Mouse (Mus musculus): ENCODE results near the gene Sbsn. TPM values are rescaled to one million over a fixed set of nuclear protein-coding genes. Genes with fewer than 3 reads are reported as not detected.
A peak's percentile ranks its signal among the peaks of the same experiment; 100 is the strongest.
"Not testable (repeated sequence)": the region's sequence is repeated elsewhere in the genome, so short reads cannot be mapped to it uniquely, and the experiment has no call there.

Sbsn gene
- polyA plus RNA-seq, 1 experiment, result 4.6 TPM

DNA sequence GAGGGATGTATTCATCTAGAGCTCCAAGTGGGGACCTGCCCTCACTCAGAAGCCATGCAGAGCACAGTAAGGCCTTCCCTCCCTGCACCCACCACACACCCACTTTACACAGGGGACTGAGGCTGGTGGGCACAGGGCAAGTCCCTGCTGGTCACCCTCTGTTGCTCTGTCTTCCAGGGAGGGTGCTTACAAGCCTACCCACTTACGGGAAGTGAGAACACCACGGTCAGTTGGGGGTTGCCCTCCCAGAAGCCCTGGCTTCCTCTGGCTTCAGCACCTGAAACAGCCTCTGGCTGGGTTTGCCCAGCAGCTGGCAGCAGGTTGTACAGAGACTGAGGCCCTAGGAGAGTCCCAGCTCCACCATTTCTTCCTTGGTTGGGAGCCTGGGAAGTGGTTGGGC, 8.7 kb upstream of the Sbsn start:
- TF ChIP-seq POLR2A (IDR thresholded peaks at IDR 0.05; ENCODE audit: control insufficient read depth, low read depth, low read length), result peak; percentile 17; the same call in 1 of the 2 replicates
- not testable (repeated sequence) for H3K27me3 ChIP-seq (ENCODE audit: control insufficient read depth, insufficient read depth, low read length); H3K36me3 ChIP-seq (ENCODE audit: control insufficient read depth, insufficient read depth, low read length); H3K4me1 ChIP-seq (ENCODE audit: control insufficient read depth, insufficient read depth, low read length)
- Histone ChIP-seq H3K4me3 (ENCODE audit: control insufficient read depth, low read depth, low read length) (peak overlapping the region; percentile 93), H3K27ac (ENCODE audit: control insufficient read depth, insufficient read depth, low read depth, low read length) (peak overlapping the region; percentile 51)

DNA sequence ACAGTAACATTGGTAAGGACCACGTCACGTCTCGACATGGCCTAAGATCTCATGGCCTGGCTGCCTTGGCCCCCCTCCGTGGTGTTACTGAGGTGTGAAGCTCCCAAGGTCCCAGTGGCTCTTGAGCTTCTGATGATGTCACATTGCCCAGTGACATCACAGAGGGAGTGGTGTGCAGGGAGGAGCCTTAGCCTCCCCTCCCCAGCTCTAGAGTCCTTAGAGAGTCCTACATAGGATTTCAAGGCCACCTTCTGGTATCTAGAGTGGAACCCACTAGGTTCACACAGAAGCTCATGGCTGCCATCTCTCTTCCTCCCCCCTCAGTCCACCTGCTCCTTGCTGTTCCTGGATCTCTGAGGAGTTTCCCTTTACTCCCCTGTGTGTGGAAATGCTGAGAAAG, 7.7 kb upstream of the Sbsn start, which contains the start of gene Gapdhs:
Gene Gapdhs, minus strand, starts transcription at position 65 of the 400 bp plus-strand sequence.
- Histone ChIP-seq H3K4me3 (ENCODE audit: control insufficient read depth, low read depth, low read length) (peak within 1 kb of the TSS; percentile 93), H3K27ac (ENCODE audit: control insufficient read depth, insufficient read depth, low read depth, low read length) (peak within 1 kb of the TSS; percentile 94)
- not testable (repeated sequence) for H3K27me3 ChIP-seq (ENCODE audit: control insufficient read depth, insufficient read depth, low read length); H3K4me1 ChIP-seq (ENCODE audit: control insufficient read depth, insufficient read depth, low read length); H3K36me3 ChIP-seq (ENCODE audit: control insufficient read depth, insufficient read depth, low read length)
- peak; percentile 63; the same call in 1 of the 2 replicates for TF ChIP-seq POLR2A (IDR thresholded peaks at IDR 0.05; ENCODE audit: control insufficient read depth, low read depth, low read length)

DNA sequence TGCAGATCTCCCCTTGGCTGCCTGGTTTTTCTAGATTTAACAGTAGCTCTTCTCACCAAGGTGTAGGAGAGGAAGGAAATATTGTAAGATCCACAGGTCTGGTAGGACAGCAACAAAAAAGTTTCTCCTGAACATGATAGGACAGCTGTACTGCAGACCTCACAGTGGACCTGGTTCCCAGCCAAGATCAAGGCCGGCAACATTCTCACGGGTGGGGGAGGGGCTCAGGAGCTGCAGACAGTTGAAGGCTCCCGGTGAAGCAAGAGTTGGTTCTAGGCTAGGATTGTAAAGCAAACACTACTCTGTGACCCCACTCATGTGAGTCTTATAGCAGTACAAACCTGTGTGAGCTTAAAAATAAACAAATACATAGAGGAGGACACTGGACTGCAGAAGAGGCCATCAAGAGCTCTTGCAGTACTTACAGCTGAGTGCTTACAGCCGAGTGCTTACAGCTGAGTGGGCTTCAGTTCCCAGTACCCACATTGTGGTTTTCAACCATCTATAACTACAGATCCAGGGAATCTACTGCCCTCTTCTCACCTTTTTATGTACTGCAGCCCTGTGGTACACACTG, 7.2 kb upstream of the Sbsn start:
- Histone ChIP-seq H3K4me1 (ENCODE audit: control insufficient read depth, insufficient read depth, low read length) (peaks cover 8% of the 10 kb centered on the region), H3K4me3 (ENCODE audit: control insufficient read depth, low read depth, low read length) (peak overlapping the region; percentile 88), H3K36me3 (ENCODE audit: control insufficient read depth, insufficient read depth, low read length) (no peaks in the 10 kb centered on the region), H3K27me3 (ENCODE audit: control insufficient read depth, insufficient read depth, low read length) (no peaks in the 10 kb centered on the region), H3K27ac (ENCODE audit: control insufficient read depth, insufficient read depth, low read depth, low read length) (peak overlapping the region; percentile 94)
- no peak for TF ChIP-seq POLR2A (IDR thresholded peaks at IDR 0.05; ENCODE audit: control insufficient read depth, low read depth, low read length)
- no peak for TF ChIP-seq CTCF (IDR thresholded peaks at IDR 0.05; ENCODE audit: control insufficient read depth, insufficient read depth, insufficient replicate concordance, low read depth, low read length)

DNA sequence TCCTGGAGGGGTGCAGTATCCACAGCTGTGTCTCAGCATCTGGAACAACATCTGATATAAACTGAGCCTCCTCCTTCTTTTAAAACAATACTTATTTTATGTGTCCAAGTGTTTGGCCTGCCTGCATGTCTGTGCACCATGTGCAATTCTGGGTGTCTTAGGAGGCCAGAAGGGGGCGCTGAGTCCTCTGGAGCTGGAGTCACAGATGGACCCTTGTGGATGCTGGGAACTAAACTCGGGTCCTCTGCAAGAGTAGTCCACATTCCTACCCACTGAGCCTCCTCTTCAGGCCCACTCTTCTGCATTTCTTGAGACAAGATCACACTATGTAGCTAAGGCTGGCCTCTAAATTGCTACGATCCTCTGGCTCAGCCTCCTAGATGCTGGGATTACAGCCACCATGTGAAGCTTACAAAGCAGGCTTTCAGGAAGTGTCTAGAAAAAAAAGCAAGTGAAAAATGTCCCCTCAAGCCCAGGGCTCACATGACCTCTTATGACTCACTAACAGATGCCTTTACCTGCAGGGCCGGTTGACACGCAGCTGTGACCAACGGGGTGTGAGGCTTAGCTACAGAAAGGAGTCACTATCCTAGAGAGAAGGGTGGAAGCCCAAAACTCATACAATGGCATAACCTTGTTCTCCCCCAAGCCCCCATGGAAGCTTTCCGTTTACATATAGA, 3.6 kb upstream of the Sbsn start:
- peaks cover 8% of the 10 kb centered on the region for H3K4me1 ChIP-seq (ENCODE audit: control insufficient read depth, insufficient read depth, low read length)
- H3K27ac ChIP-seq (ENCODE audit: control insufficient read depth, insufficient read depth, low read depth, low read length), result no peak overlapping the region
- no peaks in the 10 kb centered on the region for H3K27me3 ChIP-seq (ENCODE audit: control insufficient read depth, insufficient read depth, low read length)
- no peaks in the 10 kb centered on the region for H3K36me3 ChIP-seq (ENCODE audit: control insufficient read depth, insufficient read depth, low read length)
- H3K4me3 ChIP-seq (ENCODE audit: control insufficient read depth, low read depth, low read length), result no peak overlapping the region
- TF ChIP-seq POLR2A (IDR thresholded peaks at IDR 0.05; ENCODE audit: control insufficient read depth, low read depth, low read length), result no peak
- no peak; the same call in 1 of the 2 replicates for TF ChIP-seq CTCF (IDR thresholded peaks at IDR 0.05; ENCODE audit: control insufficient read depth, insufficient read depth, insufficient replicate concordance, low read depth, low read length)

DNA sequence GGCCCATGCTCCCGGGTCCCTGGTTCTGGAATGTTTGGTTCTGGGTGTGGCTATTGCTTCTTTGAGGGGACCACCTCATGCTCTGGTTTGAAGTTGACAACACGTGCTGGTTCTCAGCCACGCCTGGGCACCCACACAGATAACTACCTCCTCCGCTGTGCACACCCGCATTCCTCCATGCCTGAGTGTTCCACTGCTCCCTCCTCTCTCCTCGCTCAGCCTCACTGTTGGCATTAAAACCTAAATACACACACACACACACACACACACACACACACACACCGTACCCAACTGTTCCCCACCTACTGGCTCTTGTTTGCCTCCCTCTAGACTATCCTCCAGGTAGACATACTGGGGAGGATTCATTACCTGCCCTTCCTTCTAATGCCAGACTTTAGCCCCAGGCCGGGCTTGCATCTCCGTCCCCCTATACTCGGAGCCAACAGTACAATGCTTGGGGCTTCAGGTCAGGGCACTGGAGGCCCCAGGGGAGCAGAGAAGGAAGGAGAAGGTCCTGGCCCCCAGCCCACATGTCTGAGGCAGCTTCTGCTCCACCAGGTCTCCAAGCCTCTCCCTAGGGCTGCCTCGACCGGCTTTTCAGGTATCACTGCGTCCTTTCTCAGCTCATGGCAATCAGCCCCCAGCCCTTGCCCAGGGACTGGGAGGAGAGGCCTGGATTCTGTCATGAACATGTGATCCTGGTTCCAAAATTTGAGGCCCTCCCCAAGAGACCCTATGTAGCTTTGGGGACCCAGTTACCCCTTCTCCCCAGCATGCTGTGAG, 1.3 kb upstream of the Sbsn start:
- no peak overlapping the region for H3K27ac ChIP-seq (ENCODE audit: control insufficient read depth, insufficient read depth, low read depth, low read length)
- no peaks in the 10 kb centered on the region for H3K36me3 ChIP-seq (ENCODE audit: control insufficient read depth, insufficient read depth, low read length)
- H3K27me3 ChIP-seq (ENCODE audit: control insufficient read depth, insufficient read depth, low read length), result no peaks in the 10 kb centered on the region
- TF ChIP-seq POLR2A (IDR thresholded peaks at IDR 0.05; ENCODE audit: control insufficient read depth, low read depth, low read length), result no peak
- TF ChIP-seq CTCF (IDR thresholded peaks at IDR 0.05; ENCODE audit: control insufficient read depth, insufficient read depth, insufficient replicate concordance, low read depth, low read length), result no peak
- no peak overlapping the region for H3K4me3 ChIP-seq (ENCODE audit: control insufficient read depth, low read depth, low read length)
- H3K4me1 ChIP-seq (ENCODE audit: control insufficient read depth, insufficient read depth, low read length), result peaks cover 6% of the 10 kb centered on the region; the same call in 1 of the 2 replicates

DNA sequence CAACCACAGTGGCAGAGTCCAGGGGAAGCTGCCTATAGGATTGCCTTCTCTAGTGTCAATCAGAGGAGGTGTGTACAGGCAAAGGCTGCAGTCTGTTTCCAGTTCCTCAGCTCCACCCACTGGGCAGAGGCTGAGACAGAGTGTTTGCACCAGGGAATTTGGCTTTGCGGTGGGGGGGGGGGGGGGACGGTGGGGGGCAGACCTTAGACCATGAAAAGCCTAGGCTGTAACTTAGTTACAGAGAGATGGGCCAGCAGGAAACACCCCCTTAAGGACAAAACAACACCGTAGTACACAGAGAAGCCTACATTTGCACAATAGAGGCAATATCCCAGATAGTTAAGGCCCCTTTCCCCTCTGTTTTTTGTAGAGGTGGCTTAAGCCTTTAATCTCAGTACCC, 5.7 kb downstream of the Sbsn start:
- no peak for TF ChIP-seq CTCF (IDR thresholded peaks at IDR 0.05; ENCODE audit: control insufficient read depth, insufficient read depth, insufficient replicate concordance, low read depth, low read length)
- no peak for TF ChIP-seq POLR2A (IDR thresholded peaks at IDR 0.05; ENCODE audit: control insufficient read depth, low read depth, low read length)
- no peak overlapping the region for H3K27ac ChIP-seq (ENCODE audit: control insufficient read depth, insufficient read depth, low read depth, low read length)
- no peaks in the 10 kb centered on the region for H3K27me3 ChIP-seq (ENCODE audit: control insufficient read depth, insufficient read depth, low read length)
- no peaks in the 10 kb centered on the region for H3K36me3 ChIP-seq (ENCODE audit: control insufficient read depth, insufficient read depth, low read length)
- no peak overlapping the region for H3K4me3 ChIP-seq (ENCODE audit: control insufficient read depth, low read depth, low read length)
- no peaks in the 10 kb centered on the region for H3K4me1 ChIP-seq (ENCODE audit: control insufficient read depth, insufficient read depth, low read length)

DNA sequence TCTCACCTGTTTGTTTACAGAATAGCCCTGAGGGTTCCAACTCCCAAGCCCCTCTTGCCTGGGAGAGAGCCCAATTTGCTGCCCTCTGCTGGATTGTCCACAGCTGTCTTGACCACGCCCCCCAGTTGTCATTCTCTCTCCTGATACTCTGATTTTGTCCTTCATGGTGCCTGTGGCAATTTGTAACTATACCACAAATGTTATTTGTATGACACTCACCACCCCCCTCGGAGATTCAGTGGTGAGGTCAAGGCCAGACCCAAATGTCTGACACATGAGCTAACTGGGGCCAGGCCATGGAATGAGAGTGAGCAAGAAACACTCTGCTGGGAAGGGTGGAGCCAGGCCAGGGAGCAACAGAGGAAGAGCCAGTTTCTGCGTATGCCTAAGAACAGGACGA, 7.6 kb downstream of the Sbsn start:
- H3K4me1 ChIP-seq (ENCODE audit: control insufficient read depth, insufficient read depth, low read length), result no peaks in the 10 kb centered on the region
- H3K27ac ChIP-seq (ENCODE audit: control insufficient read depth, insufficient read depth, low read depth, low read length), result no peak overlapping the region
- TF ChIP-seq CTCF (IDR thresholded peaks at IDR 0.05; ENCODE audit: control insufficient read depth, insufficient read depth, insufficient replicate concordance, low read depth, low read length) (no peak), POLR2A (IDR thresholded peaks at IDR 0.05; ENCODE audit: control insufficient read depth, low read depth, low read length) (no peak)
- H3K4me3 ChIP-seq (ENCODE audit: control insufficient read depth, low read depth, low read length), result no peak overlapping the region
- H3K36me3 ChIP-seq (ENCODE audit: control insufficient read depth, insufficient read depth, low read length), result no peaks in the 10 kb centered on the region
- no peaks in the 10 kb centered on the region for H3K27me3 ChIP-seq (ENCODE audit: control insufficient read depth, insufficient read depth, low read length)
